Mouse (Mus musculus): ENCODE results near the gene Flii. TPM values are rescaled to one million over a fixed set of nuclear protein-coding genes. Genes with fewer than 3 reads are reported as not detected.

The Flii gene
- 152 and 157 TPM in 2 replicates for polyA plus RNA-seq (2012; rRNA removed)

DNA sequence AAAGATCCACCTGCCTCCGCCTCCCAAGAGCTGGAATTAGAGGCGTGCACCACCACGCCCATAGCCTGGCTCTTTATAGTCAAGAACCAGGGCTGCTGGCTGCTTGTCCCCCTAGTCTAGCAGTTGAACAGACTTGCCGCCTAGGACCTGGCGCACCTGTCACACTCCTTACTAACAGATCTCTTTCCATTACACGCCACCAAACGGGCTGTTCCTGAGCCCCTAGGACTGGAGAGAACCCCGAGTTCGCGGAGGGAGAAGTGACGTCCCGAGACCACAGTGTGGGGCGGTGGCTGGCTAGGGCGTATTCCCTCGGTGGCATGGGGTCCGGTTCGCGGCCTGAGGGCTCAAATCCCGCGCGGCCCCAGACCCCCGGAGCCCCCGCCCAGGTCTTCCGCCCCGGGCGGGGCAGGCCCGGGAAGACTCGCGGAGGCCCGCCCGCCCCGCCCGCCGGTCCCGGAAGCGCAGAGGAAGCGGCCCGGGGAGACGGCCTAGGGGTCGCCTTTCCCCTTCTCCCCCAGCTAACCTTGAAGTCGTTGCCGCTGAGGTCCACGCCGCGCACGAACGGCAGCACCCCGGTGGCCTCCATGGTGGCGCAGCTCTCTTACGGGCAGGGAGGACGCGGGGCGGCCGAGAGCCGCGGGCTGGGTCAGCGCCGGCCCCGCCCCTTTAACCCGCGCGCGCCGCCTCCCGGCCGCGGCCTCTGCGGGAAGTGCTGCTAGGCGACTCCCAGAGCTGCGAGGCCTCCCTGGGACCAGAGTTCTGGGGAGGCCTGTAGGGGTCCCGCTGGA lies at the start of gene Flii:
Flii (minus strand) TSS at position 663 of the 791 bp plus-strand sequence.
- DNase-seq (ENCODE audit: low read depth) = peak; percentile 82
- TF ChIP-seq CTCF (IDR thresholded peaks at IDR 0.05; ENCODE audit: borderline replicate concordance, extremely low read depth, insufficient read depth, insufficient read length) (peak; percentile 60), POLR2A (IDR thresholded peaks at IDR 0.05; ENCODE audit: borderline replicate concordance, extremely low read depth, insufficient read depth, insufficient read length, poor library complexity, severe bottlenecking) (peak; percentile 66; the same call in 1 of the 2 replicates)

DNA sequence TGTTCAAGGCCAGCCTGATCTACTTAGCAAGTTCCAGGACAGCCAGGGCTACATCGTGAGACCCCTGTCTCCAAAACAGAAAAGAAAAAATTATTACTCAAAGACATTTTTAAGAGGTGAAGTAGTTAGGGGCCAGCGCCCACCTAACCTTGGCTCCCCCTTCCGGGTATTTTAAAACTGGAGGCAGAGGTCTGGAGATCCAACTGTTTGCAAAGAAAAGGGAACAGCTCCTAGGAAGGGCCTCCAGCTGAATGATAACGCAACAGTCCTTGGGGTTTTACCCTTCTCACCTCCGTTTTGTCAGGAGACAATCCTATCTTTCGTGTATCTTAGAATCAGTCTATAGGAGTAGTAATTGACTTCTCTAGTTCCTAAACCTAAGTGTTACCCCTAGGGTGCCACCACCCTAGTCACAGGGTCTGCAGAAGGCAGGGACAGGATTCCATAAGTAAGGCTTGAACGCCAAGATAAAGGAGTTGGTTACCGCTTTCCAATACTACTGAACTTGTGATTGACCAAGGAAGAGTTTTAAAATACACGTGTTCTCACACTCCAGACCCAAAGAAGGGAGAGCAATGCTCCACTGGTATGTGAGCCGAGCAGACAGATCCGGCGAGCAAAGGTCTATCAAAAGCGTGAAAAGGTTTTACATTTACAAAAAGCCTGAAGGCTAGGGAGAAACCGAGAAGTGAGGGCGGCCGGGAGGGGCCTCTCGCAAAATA lies 49.2 kb upstream of the Flii start:
- no peak for TF ChIP-seq CTCF (IDR thresholded peaks at IDR 0.05; ENCODE audit: borderline replicate concordance, extremely low read depth, insufficient read depth, insufficient read length)
- no peak for TF ChIP-seq POLR2A (IDR thresholded peaks at IDR 0.05; ENCODE audit: borderline replicate concordance, extremely low read depth, insufficient read depth, insufficient read length, poor library complexity, severe bottlenecking)
- no peak for DNase-seq (ENCODE audit: low read depth)

DNA sequence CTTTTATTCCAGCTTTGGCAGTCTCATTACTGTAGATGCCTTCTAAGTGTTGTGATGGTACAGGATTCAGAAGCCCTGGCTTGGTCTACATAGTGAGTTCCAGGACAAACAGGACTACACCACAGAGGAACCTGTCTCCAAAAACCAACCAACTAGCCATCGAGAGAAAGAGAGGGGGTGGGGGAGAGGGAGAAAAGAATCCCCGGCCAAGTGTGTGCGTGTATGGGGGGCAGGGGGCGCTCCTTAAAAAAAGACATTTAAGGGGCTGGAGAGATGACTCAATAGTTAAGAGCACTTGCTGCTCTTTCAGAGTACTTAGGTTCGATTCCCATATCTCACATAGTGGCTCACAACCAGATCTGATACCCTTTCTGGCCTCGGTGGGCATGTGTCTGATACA lies 48.5 kb upstream of the Flii start:
- TF ChIP-seq CTCF (IDR thresholded peaks at IDR 0.05; ENCODE audit: borderline replicate concordance, extremely low read depth, insufficient read depth, insufficient read length) = no peak
- no peak for TF ChIP-seq POLR2A (IDR thresholded peaks at IDR 0.05; ENCODE audit: borderline replicate concordance, extremely low read depth, insufficient read depth, insufficient read length, poor library complexity, severe bottlenecking)
- no peak for DNase-seq (ENCODE audit: low read depth)

DNA sequence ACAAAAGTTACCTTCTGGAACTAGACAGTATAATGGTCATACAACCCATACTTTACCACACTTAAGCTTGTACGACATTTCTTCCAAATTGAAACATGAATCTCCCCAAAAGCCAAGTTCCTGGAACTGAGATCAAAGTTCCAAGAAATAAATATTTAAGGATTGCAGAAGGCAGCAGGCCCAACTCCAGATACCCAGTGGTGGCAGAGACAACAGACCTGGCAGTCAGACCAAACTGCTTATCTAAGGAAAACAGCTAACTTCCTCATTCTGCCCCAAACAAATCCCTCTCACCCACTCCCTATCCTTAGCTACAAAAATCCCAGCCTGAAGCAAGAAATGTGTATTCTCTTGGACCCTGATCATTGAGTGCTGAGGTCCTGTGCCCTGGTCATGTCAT lies 47.8 kb upstream of the Flii start:
- TF ChIP-seq CTCF (IDR thresholded peaks at IDR 0.05; ENCODE audit: borderline replicate concordance, extremely low read depth, insufficient read depth, insufficient read length) (no peak), POLR2A (IDR thresholded peaks at IDR 0.05; ENCODE audit: borderline replicate concordance, extremely low read depth, insufficient read depth, insufficient read length, poor library complexity, severe bottlenecking) (no peak)
- no peak for DNase-seq (ENCODE audit: low read depth)

DNA sequence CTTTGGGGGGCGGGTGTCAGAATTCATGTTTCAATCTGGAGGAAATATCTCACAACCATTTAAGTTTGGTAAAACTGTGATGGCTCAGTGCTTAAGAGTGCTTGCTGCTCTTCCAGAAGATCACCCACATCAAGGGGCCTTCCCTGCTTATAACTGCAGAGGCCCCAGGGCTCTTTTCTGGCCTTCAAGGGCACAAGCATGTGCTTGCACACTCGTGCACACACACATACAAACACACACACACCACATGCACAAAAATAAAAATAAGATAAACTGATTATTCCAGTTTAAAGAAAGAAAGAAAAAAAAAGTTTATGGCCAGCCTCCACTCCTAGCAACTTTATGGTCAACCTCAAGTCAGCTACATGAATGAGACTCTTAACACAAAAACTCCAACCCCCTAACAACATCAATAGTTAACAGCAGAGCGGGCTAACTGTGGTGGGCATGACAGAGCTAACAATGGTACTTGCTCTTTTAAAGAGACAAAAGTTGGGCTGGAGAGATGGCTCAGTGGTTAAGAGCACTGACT lies 47.2 kb upstream of the Flii start:
- TF ChIP-seq POLR2A (IDR thresholded peaks at IDR 0.05; ENCODE audit: borderline replicate concordance, extremely low read depth, insufficient read depth, insufficient read length, poor library complexity, severe bottlenecking) (no peak), CTCF (IDR thresholded peaks at IDR 0.05; ENCODE audit: borderline replicate concordance, extremely low read depth, insufficient read depth, insufficient read length) (no peak)
- DNase-seq (ENCODE audit: low read depth) = no peak

DNA sequence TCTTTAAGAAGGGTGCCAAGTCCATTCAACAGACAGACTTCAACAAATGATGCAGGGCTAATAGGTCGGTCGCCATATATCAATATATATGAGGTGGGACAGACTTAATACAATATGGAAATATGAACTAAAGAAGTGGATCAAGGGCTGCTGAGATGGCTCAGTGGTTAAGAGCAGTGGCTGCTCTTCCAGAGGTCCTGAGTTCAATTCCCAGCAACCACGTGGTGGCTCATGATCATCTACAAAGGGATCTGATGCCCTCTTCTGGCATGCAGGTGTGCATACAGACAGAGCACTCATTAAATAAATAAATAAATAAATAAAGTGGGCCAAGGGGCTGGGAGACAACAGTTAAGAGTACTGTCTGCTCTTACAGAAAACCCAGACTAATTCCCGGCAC lies 45.1 kb upstream of the Flii start:
- no peak for DNase-seq (ENCODE audit: low read depth)
- TF ChIP-seq CTCF (IDR thresholded peaks at IDR 0.05; ENCODE audit: borderline replicate concordance, extremely low read depth, insufficient read depth, insufficient read length) (no peak), POLR2A (IDR thresholded peaks at IDR 0.05; ENCODE audit: borderline replicate concordance, extremely low read depth, insufficient read depth, insufficient read length, poor library complexity, severe bottlenecking) (no peak)

DNA sequence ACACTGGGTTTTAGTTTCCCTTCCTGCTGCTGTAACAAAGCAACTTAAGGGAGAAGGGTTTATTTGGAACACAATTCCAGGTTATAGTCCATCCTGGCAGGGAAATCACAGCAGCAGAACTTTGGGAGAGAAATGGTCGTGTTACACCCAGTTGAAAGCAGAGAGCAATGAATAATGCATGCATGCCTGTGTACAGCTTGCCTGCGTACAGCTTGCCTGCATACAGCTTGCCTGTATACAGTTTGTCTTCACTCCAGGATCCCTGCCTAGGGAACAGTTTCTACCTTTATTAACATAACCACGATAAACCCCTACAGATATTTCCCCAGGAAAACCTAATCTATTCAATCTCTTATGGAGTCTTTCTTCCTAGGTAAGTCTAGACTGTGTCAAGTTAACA lies 43.7 kb upstream of the Flii start:
- TF ChIP-seq POLR2A (IDR thresholded peaks at IDR 0.05; ENCODE audit: borderline replicate concordance, extremely low read depth, insufficient read depth, insufficient read length, poor library complexity, severe bottlenecking) (no peak), CTCF (IDR thresholded peaks at IDR 0.05; ENCODE audit: borderline replicate concordance, extremely low read depth, insufficient read depth, insufficient read length) (no peak)
- no peak for DNase-seq (ENCODE audit: low read depth)

DNA sequence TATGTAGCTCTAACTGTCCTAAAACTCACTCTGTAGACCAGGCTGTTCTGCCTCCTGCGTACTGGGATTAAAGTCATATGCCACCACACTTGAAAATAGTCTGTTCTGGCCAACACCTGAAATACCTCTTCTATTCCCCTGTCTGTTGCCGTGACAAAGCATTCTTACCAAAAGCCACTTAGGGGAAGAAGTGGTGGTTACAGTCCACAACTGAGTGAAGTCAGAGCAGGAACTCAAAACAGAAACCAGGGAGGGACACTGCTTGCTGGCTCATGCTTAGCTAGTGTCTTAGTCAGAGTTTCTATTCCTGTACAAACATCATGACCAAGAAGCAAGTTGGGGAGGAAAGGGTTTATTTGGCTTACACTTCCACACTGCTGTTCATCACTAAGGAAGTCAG lies 42.3 kb upstream of the Flii start:
- DNase-seq (ENCODE audit: low read depth) = no peak
- TF ChIP-seq POLR2A (IDR thresholded peaks at IDR 0.05; ENCODE audit: borderline replicate concordance, extremely low read depth, insufficient read depth, insufficient read length, poor library complexity, severe bottlenecking) (no peak), CTCF (IDR thresholded peaks at IDR 0.05; ENCODE audit: borderline replicate concordance, extremely low read depth, insufficient read depth, insufficient read length) (no peak)

DNA sequence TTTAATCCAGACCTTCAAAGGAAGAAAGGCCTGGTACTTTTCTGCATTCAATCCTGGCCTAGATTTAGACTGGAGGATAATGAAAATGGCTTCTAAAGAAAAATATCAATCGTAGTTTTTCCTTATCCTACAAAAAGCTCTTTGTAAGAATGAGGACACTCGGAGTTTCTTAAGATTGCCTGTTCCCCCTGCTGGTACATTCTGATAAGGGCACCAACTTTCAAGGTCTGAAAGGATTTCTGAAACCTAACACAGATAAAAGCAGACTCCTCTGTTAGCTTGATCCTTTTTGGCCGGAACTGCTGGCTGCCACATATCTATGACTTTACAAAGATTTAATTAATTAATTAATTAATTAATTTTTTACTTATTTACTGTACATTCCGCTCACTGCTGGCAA lies 39.9 kb upstream of the Flii start:
- DNase-seq (ENCODE audit: low read depth) = peak; percentile 1
- no peak for TF ChIP-seq CTCF (IDR thresholded peaks at IDR 0.05; ENCODE audit: borderline replicate concordance, extremely low read depth, insufficient read depth, insufficient read length)
- no peak for TF ChIP-seq POLR2A (IDR thresholded peaks at IDR 0.05; ENCODE audit: borderline replicate concordance, extremely low read depth, insufficient read depth, insufficient read length, poor library complexity, severe bottlenecking)

DNA sequence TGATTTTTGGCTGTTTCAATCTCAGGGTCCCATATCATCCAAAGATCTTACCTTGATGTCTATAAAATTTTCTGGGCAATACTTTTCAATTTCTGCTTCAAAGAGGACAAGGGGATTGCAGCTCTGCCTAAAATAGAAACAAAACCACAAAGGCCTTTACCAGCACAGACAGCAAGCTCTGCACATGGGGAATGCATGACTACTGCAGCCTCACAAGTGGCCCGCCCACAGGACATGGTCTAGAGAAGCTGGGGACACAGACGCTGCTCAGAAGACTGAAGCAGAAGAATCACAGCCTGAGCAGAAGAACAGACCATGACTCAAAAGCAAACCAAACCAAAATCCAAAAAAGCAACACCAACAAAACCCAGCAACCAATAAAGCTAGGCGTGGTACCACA lies 34.6 kb upstream of the Flii start:
- TF ChIP-seq CTCF (IDR thresholded peaks at IDR 0.05; ENCODE audit: borderline replicate concordance, extremely low read depth, insufficient read depth, insufficient read length) (no peak), POLR2A (IDR thresholded peaks at IDR 0.05; ENCODE audit: borderline replicate concordance, extremely low read depth, insufficient read depth, insufficient read length, poor library complexity, severe bottlenecking) (no peak)
- no peak for DNase-seq (ENCODE audit: low read depth)

DNA sequence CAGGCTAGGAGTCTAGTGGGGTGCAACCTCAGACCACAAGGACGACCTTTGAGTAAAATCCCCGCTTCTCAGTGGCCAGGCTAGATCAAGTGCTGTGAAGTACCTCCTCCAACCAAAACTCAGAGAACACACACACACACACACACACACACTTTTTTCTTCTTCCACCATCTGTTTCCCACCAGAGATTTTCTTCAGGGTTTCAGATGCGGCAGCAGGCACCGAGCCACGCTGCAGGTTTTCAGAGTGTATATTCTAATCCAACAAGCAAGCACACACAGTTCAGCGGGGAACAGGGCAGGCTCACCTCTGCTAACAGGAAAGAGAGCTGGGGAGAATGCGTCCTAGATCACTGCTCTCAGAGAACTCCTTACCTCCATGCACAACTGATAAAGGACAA lies 28.5 kb upstream of the Flii start:
- no peak for TF ChIP-seq POLR2A (IDR thresholded peaks at IDR 0.05; ENCODE audit: borderline replicate concordance, extremely low read depth, insufficient read depth, insufficient read length, poor library complexity, severe bottlenecking)
- TF ChIP-seq CTCF (IDR thresholded peaks at IDR 0.05; ENCODE audit: borderline replicate concordance, extremely low read depth, insufficient read depth, insufficient read length) = no peak
- no peak for DNase-seq (ENCODE audit: low read depth)

All from brain, embryonic 14.5 days (tissue).